In the genomic region with DNA sequence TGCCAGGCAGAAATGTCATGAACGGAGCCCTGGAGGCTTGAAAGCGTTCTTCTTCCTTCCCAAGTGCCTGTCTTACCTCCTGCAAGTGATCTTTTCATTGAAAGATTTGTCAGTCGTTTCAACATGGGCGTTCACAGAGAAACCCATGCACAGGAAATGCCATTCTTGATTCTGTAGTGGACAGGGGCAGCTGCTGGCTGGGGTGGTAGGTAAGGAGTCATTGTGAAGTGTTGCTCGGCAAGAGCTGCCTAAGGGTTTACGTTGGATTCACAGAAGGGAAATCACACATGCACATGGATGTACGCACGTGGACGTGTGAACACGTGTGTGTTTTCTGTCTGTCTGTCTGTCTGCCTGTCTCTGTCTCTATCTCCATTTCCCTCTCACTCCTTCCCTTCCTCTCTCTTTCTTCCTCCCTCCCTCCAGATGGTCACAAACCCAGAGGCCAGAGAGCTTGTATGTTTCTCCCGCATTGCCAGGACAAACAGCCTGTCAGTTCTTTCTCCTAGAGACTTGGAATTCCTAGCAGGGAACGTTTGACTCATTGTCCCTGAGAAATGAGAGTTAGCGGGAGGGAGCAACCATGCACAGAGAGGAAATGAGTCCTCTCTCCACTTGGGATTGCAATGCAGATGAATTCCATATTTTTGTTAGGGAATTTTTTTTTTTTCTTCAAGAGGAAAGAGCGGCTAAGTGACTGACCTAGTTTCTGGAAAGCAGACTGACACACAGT, we compare ENCODE assay signal across 11 mouse cellular contexts.
DNase-seq lines count a peak whose midpoint lies in the region; ATAC-seq and TF ChIP-seq lines count a peak whose summit lies in the region.
"Had no signal": no experiment of that assay in that cellular context is flagged by ENCODE, and none has a peak within 500 bp of the region (broad histone marks: within the 10 kb centered on the region; RNA-seq: fewer than 3 reads in every experiment).

No protein-coding gene starts in this region.

- H3K9ac ChIP-seq in kidney, embryonic 15.5 days = no peak overlapping the region
- H3K9ac ChIP-seq in limb, embryonic 12.5 days (replicated peaks) = no peak overlapping the region
- H3K9ac ChIP-seq in midbrain, embryonic 16.5 days (ENCODE audit: low read depth, low read length) = no peak overlapping the region
- H3K9ac ChIP-seq: hindbrain, embryonic 14.5 days; liver, embryonic 12.5 days had no signal

- H3K9me3 ChIP-seq in kidney, embryonic 15.5 days (replicated peaks) = no peaks in the 10 kb centered on the region
- no peaks in the 10 kb centered on the region for H3K9me3 ChIP-seq in limb, embryonic 12.5 days
- H3K9me3 ChIP-seq in midbrain, embryonic 16.5 days (replicated peaks; ENCODE audit: control insufficient read depth, low read length, poor library complexity, severe bottlenecking) = no peaks in the 10 kb centered on the region
- H3K9me3 ChIP-seq: G1E; liver, embryonic 12.5 days had no signal

- in situ Hi-C loops in Patski (cut with MboI; ENCODE audit: low pct_unique_long_range_greater_than_20kb) = loop anchor here (5.0 to 10.0 kb wide), 2 partner anchors 68 to 345 kb away; no protein-coding TSS in a partner anchor

- WGBS in kidney, embryonic 15.5 days = 40% methylated on average over 14 of the region's 14 CpGs
- 47% methylated on average over 14 of the region's 14 CpGs for WGBS in limb, embryonic 12.5 days
- WGBS in midbrain, embryonic 16.5 days = 66% methylated on average over 14 of the region's 14 CpGs

- no peak for DNase-seq in kidney, adult 9 months
- no peak for DNase-seq in Patski (ENCODE audit: low read depth, low spot score)
- DNase-seq in heart, adult 18-20 months = peak; percentile 53 to 71
- no peak for DNase-seq in gastrocnemius, postnatal 25 days
- DNase-seq in embryo, embryonic 10.5 days (ENCODE audit: low spot score) = no peak

- H3K27me3 ChIP-seq in kidney, embryonic 15.5 days = no peaks in the 10 kb centered on the region
- no peaks in the 10 kb centered on the region for H3K27me3 ChIP-seq in Patski
- H3K27me3 ChIP-seq in limb, embryonic 12.5 days = no peaks in the 10 kb centered on the region
- H3K27me3 ChIP-seq in midbrain, embryonic 16.5 days (ENCODE audit: control insufficient read depth, insufficient read depth, low read depth, low read length) = no peaks in the 10 kb centered on the region
- H3K27me3 ChIP-seq: liver, embryonic 12.5 days had no signal

- peak overlapping the region; percentile 86 for H3K27ac ChIP-seq in kidney, embryonic 15.5 days
- peak overlapping the region; percentile 80 for H3K27ac ChIP-seq in limb, embryonic 12.5 days
- H3K27ac ChIP-seq in midbrain, embryonic 16.5 days (ENCODE audit: low read length) = no peak overlapping the region
- H3K27ac ChIP-seq: hindbrain, embryonic 14.5 days; liver, embryonic 12.5 days had no signal

- no peak for TF ChIP-seq CTCF in Patski (IDR thresholded peaks at IDR 0.05)

- peaks cover 99% of the 10 kb centered on the region for H3K4me1 ChIP-seq in kidney, embryonic 15.5 days
- peaks cover 83% of the 10 kb centered on the region for H3K4me1 ChIP-seq in limb, embryonic 12.5 days (replicated peaks)
- 0 out of 2 replicates have a peak, but pooled peaks cover 6% of the 10 kb centered on the region for H3K4me1 ChIP-seq in midbrain, embryonic 16.5 days (ENCODE audit: control insufficient read depth, insufficient read depth, low read length)

- no peak overlapping the region for H3K4me3 ChIP-seq in kidney, embryonic 15.5 days (replicated peaks)
- H3K4me3 ChIP-seq in limb, embryonic 12.5 days (replicated peaks) = no peak overlapping the region
- no peak overlapping the region for H3K4me3 ChIP-seq in midbrain, embryonic 16.5 days (ENCODE audit: low read depth, low read length)
- H3K4me3 ChIP-seq: liver, embryonic 12.5 days had no signal

- H3K36me3 ChIP-seq in kidney, embryonic 15.5 days = no peaks in the 10 kb centered on the region
- H3K36me3 ChIP-seq in limb, embryonic 12.5 days = no peaks in the 10 kb centered on the region
- H3K36me3 ChIP-seq in midbrain, embryonic 16.5 days (ENCODE audit: control insufficient read depth, insufficient read depth, low read length) = no peaks in the 10 kb centered on the region
- H3K36me3 ChIP-seq: G1E; liver, embryonic 12.5 days had no signal

- POLR2A ChIA-PET in Patski (lab: Charles Lee) = interaction anchor here (0.5 to 1.1 kb wide), 2 partner anchors 14 to 417 kb away, joined by 3 to 4 read pairs; no protein-coding TSS in a partner anchor

- ATAC-seq in kidney, embryonic 15.5 days (replicated peaks; ENCODE audit: low FRiP score) = no peak
- peak; percentile 77 for ATAC-seq in Patski
- ATAC-seq in limb, embryonic 12.5 days (ENCODE audit: insufficient number of reproducible peaks, insufficient read depth, low FRiP score, low TSS enrichment, low read depth) = no peak
- ATAC-seq in midbrain, embryonic 16.5 days = no peak
- ATAC-seq: liver, embryonic 12.5 days had no signal

- CTCF ChIA-PET in Patski (lab: Charles Lee) = interaction anchor here (1.8 kb wide), 1 partner anchor 8 kb away, joined by 4 read pairs; no protein-coding TSS in a partner anchor

- no peak overlapping the region for H3K4me2 ChIP-seq in kidney, embryonic 15.5 days
- H3K4me2 ChIP-seq in limb, embryonic 12.5 days = peak overlapping the region; percentile 10; the same call in 1 of the 2 replicates
- no peak overlapping the region for H3K4me2 ChIP-seq in midbrain, embryonic 16.5 days (ENCODE audit: low read length)
- H3K4me2 ChIP-seq: hindbrain, embryonic 14.5 days; liver, embryonic 12.5 days had no signal

Comparison
In these comparisons a context has a peak if more than half of its experiments do, and no peak if none do; other contexts are left out.
1. DNase-seq: peak in heart, adult 18-20 months (2 of 2); none in kidney, adult 9 months (single experiment), Patski (single experiment), gastrocnemius, postnatal 25 days (single experiment) and embryo, embryonic 10.5 days (single experiment).